13 mouse cellular contexts compared by ENCODE assay signal in the genomic region with DNA sequence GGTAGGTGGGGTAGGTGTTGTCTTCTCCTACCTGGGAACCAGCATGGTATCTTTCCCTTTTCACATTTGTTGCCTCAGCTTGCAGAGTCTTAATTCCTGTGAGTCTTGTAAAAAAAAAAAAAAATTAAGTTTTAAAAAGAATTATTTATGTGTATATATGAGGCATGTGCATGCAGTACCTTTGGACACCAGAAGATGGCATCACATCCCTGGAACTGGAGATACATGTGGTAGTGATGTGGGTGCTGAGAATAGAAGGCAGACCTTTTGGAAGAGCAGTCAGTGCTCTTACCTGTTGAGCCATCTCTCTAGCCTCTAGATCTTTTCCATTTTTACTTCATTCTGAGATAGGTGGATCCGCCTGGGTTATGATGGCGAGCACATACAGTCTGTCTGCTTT. TPM values are rescaled to one million over a fixed set of nuclear protein-coding genes. Genes with fewer than 3 reads are reported as not detected.
DNase-seq lines count a peak whose midpoint lies in the region; ATAC-seq and TF ChIP-seq lines count a peak whose summit lies in the region.
"Had no signal": no experiment of that assay in that cellular context is flagged by ENCODE, and none has a peak within 500 bp of the region (broad histone marks: within the 10 kb centered on the region; RNA-seq: fewer than 3 reads in every experiment).

No protein-coding gene starts in this region.

- no peak overlapping the region for H3K4me3 ChIP-seq in hindbrain, postnatal 0 days (ENCODE audit: low read length)
- no peak overlapping the region for H3K4me3 ChIP-seq in hindbrain, embryonic 12.5 days
- no peak overlapping the region for H3K4me3 ChIP-seq in lung, postnatal 0 days (ENCODE audit: low read depth, low read length)
- H3K4me3 ChIP-seq in CH12.LX (replicated peaks in 1 of 3; ENCODE audit: low read depth in 2 of 3, low read length in 2 of 3, poor library complexity in 1 of 3), result no peak overlapping the region
- H3K4me3 ChIP-seq: embryonic facial prominence, embryonic 15.5 days had no signal

- no peaks in the 10 kb centered on the region for H3K79me2 ChIP-seq in CH12.LX (replicated peaks; ENCODE audit: control insufficient read depth, extremely low read depth, insufficient read depth, poor library complexity, severe bottlenecking)

- no peaks in the 10 kb centered on the region for H3K4me1 ChIP-seq in hindbrain, postnatal 0 days (ENCODE audit: insufficient read depth, low read length)
- peaks cover 6% of the 10 kb centered on the region; the same call in 1 of the 2 replicates for H3K4me1 ChIP-seq in hindbrain, embryonic 12.5 days
- H3K4me1 ChIP-seq in lung, postnatal 0 days (ENCODE audit: insufficient read depth, low read depth, low read length), result peaks cover 16% of the 10 kb centered on the region
- peaks cover 39 to 70% of the 10 kb centered on the region in 2 experiments for H3K4me1 ChIP-seq in CH12.LX (ENCODE audit: control insufficient read depth in 1 of 2, insufficient read depth in 2 of 2)

- peak; percentile 58 for TF ChIP-seq CTCF in hindbrain, postnatal 0 days (IDR thresholded peaks at IDR 0.05; ENCODE audit: low read depth)
- peak; percentile 64 for TF ChIP-seq CTCF in lung, postnatal 0 days (IDR thresholded peaks at IDR 0.05)
- peak; percentile 56 to 62 for TF ChIP-seq CTCF in CH12.LX (conservative IDR thresholded peaks at IDR 0.05 in 1 of 2, IDR thresholded peaks at IDR 0.05 in 1 of 2; ENCODE audit: low read depth in 2 of 2, low read length in 2 of 2)

- TF ChIP-seq EP300 in lung, postnatal 0 days (IDR thresholded peaks at IDR 0.05), result no peak
- no peak for TF ChIP-seq EP300 in CH12.LX (IDR thresholded peaks at IDR 0.05; ENCODE audit: low read length)

- no peak for DNase-seq in hindbrain, postnatal 0 days (ENCODE audit: low spot score)
- DNase-seq in lung, postnatal 0 days (ENCODE audit: low spot score), result no peak
- DNase-seq in lung, postnatal 14 days, result no peak
- peak; percentile 46 for DNase-seq in CH12.LX (ENCODE audit: extremely low read depth)
- DNase-seq in lung, postnatal 36 days, result peak; percentile 49
- DNase-seq in gastrocnemius, postnatal 10 days, result no peak
- DNase-seq: adrenal gland, adult 8-10 months; heart, adult 11 months; kidney, adult 9 months; spleen, adult 18-20 months had no signal

- no peak for ATAC-seq in hindbrain, postnatal 0 days
- ATAC-seq in hindbrain, embryonic 12.5 days (ENCODE audit: low FRiP score), result no peak
- no peak for ATAC-seq in lung, postnatal 0 days
- ATAC-seq: forebrain, embryonic 14.5 days had no signal

- no peak for TF ChIP-seq POLR2A in CH12.LX (IDR thresholded peaks at IDR 0.05; ENCODE audit: low read depth, low read length)

- peaks cover 19% of the 10 kb centered on the region for H3K36me3 ChIP-seq in hindbrain, postnatal 0 days (ENCODE audit: insufficient read depth, low read length)
- H3K36me3 ChIP-seq in hindbrain, embryonic 12.5 days, result peaks cover 45% of the 10 kb centered on the region
- peaks cover 16% of the 10 kb centered on the region for H3K36me3 ChIP-seq in lung, postnatal 0 days (ENCODE audit: insufficient read depth, low read length)
- peaks cover 11 to 17% of the 10 kb centered on the region in 2 experiments for H3K36me3 ChIP-seq in CH12.LX (replicated peaks in 1 of 2; ENCODE audit: control insufficient read depth in 1 of 2, insufficient read depth in 1 of 2, low read length in 1 of 2)

- H3K9me3 ChIP-seq in hindbrain, postnatal 0 days (ENCODE audit: low read length), result no peaks in the 10 kb centered on the region
- no peaks in the 10 kb centered on the region for H3K9me3 ChIP-seq in hindbrain, embryonic 12.5 days (replicated peaks)
- H3K9me3 ChIP-seq in lung, postnatal 0 days (ENCODE audit: low read length), result no peaks in the 10 kb centered on the region
- H3K9me3 ChIP-seq in CH12.LX (replicated peaks; ENCODE audit: low read length), result no peaks in the 10 kb centered on the region
- H3K9me3 ChIP-seq: embryonic facial prominence, embryonic 15.5 days had no signal

- dilution Hi-C loops in CH12.LX (cut with MboI; ENCODE audit: extremely low pct_ligation_motif_present, extremely low pct_unique_long_range_greater_than_20kb, low sequenced_read_pairs), result no loop called here

- H3K9ac ChIP-seq in hindbrain, postnatal 0 days (replicated peaks; ENCODE audit: low read length), result no peak overlapping the region
- no peak overlapping the region for H3K9ac ChIP-seq in hindbrain, embryonic 12.5 days
- no peak overlapping the region for H3K9ac ChIP-seq in lung, postnatal 0 days (replicated peaks; ENCODE audit: low read depth)
- H3K9ac ChIP-seq in CH12.LX (ENCODE audit: insufficient read depth, low read depth), result no peak overlapping the region
- H3K9ac ChIP-seq: embryonic facial prominence, embryonic 15.5 days had no signal

- in situ Hi-C loops in CH12.LX (cut with MboI; ENCODE audit: low pct_ligation_motif_present, low pct_unique_long_range_greater_than_20kb, low sequenced_read_pairs), result no loop called here

- peak; percentile 26 for TF ChIP-seq RAD21 in CH12.LX (IDR thresholded peaks at IDR 0.05; ENCODE audit: low read depth, low read length)

- H3K4me2 ChIP-seq in hindbrain, postnatal 0 days (ENCODE audit: low read depth, low read length), result no peak overlapping the region
- no peak overlapping the region for H3K4me2 ChIP-seq in hindbrain, embryonic 12.5 days (replicated peaks)
- H3K4me2 ChIP-seq in lung, postnatal 0 days (replicated peaks; ENCODE audit: low read depth, low read length), result no peak overlapping the region
- H3K4me2 ChIP-seq in CH12.LX (ENCODE audit: insufficient read depth, low read depth, poor library complexity, severe bottlenecking), result no peak overlapping the region
- H3K4me2 ChIP-seq: embryonic facial prominence, embryonic 15.5 days had no signal

- H3K27me3 ChIP-seq in hindbrain, postnatal 0 days (ENCODE audit: insufficient read depth, low read length), result no peaks in the 10 kb centered on the region
- H3K27me3 ChIP-seq in hindbrain, embryonic 12.5 days, result no peaks in the 10 kb centered on the region
- no peaks in the 10 kb centered on the region for H3K27me3 ChIP-seq in lung, postnatal 0 days (replicated peaks; ENCODE audit: insufficient read depth, low read length)
- H3K27me3 ChIP-seq in CH12.LX (replicated peaks), result no peaks in the 10 kb centered on the region
- H3K27me3 ChIP-seq: embryonic facial prominence, embryonic 15.5 days had no signal

- WGBS in hindbrain, postnatal 0 days, result 98% methylated on average over 2 of the region's 2 CpGs
- 100% methylated on average over 2 of the region's 2 CpGs for WGBS in hindbrain, embryonic 12.5 days
- 96% methylated on average over 2 of the region's 2 CpGs for WGBS in lung, postnatal 0 days

- no peak overlapping the region for H3K27ac ChIP-seq in hindbrain, postnatal 0 days
- H3K27ac ChIP-seq in hindbrain, embryonic 12.5 days, result no peak overlapping the region
- H3K27ac ChIP-seq in lung, postnatal 0 days (ENCODE audit: low read length), result no peak overlapping the region
- H3K27ac ChIP-seq in CH12.LX (ENCODE audit: insufficient read depth, low read depth), result no peak overlapping the region
- H3K27ac ChIP-seq: embryonic facial prominence, embryonic 15.5 days had no signal

TF ChIP-seq in CH12.LX, 34 proteins besides CTCF, POLR2A, EP300 and RAD21 (continues in another document):
- TF ChIP-seq MYC (IDR thresholded peaks at IDR 0.05; ENCODE audit: low read depth, low read length) (peak; percentile 62; the same call in 1 of the 2 replicates), HCFC1 (IDR thresholded peaks at IDR 0.05; ENCODE audit: low read depth, low read length) (no peak), MEF2A (IDR thresholded peaks at IDR 0.05; ENCODE audit: borderline replicate concordance, low read depth, low read length) (no peak), JUN (IDR thresholded peaks at IDR 0.05; ENCODE audit: insufficient read depth, low read depth, low read length) (no peak), TCF12 (IDR thresholded peaks at IDR 0.05; ENCODE audit: low read depth, low read length) (no peak)

RNA-seq across cellular contexts. Expression of gene Mgrn1, which starts 23.7 kb away (rescaled TPM):
- 217 and 235 TPM in 2 replicates for total RNA-seq in hindbrain, postnatal 0 days (2014; rRNA removed)
- 123 and 126 TPM in 2 replicates for polyA plus RNA-seq in hindbrain, postnatal 0 days (2015; fragmentation: Nextera tagmentation; extraction: Ambion mirVana)
- 91.1 and 94.0 TPM in 2 replicates for polyA plus RNA-seq in hindbrain, embryonic 12.5 days (2016; fragmentation: Nextera tagmentation; extraction: Ambion mirVana)
- 75.6 and 76.7 TPM in 2 replicates for polyA plus RNA-seq in lung, postnatal 0 days (2015; fragmentation: Nextera tagmentation; extraction: Ambion mirVana)
- 14.1 and 16.9 TPM in 2 replicates for total RNA-seq in CH12.LX (2012; rRNA removed)
- total RNA-seq in CH12.LX (2014; rRNA removed), result 9.0 and 11.7 TPM in 2 replicates
- polyA plus RNA-seq in CH12.LX (2012; ENCODE audit: insufficient read length, low read depth), result 12.9 and 15.5 TPM in 2 replicates
- total RNA-seq in gastrocnemius, postnatal 10 days (2021), result 10 to 100 TPM; 62.2 to 68.4 TPM

RNA-seq across cellular contexts. Expression of gene Nudt16l1, which starts 28.8 kb away (rescaled TPM):
- total RNA-seq in hindbrain, postnatal 0 days (2014; rRNA removed), result 29.8 and 43.0 TPM in 2 replicates
- 119 and 121 TPM in 2 replicates for polyA plus RNA-seq in hindbrain, postnatal 0 days (2015; fragmentation: Nextera tagmentation; extraction: Ambion mirVana)
- polyA plus RNA-seq in hindbrain, embryonic 12.5 days (2016; fragmentation: Nextera tagmentation; extraction: Ambion mirVana), result 121 and 134 TPM in 2 replicates
- 87.6 and 92.0 TPM in 2 replicates for polyA plus RNA-seq in lung, postnatal 0 days (2015; fragmentation: Nextera tagmentation; extraction: Ambion mirVana)
- total RNA-seq in CH12.LX (2012; rRNA removed) (65.7 and 66.1 TPM in 2 replicates), CH12.LX (2014; rRNA removed) (32.8 and 36.3 TPM in 2 replicates)
- 94.9 and 101 TPM in 2 replicates for polyA plus RNA-seq in CH12.LX (2012; ENCODE audit: insufficient read length, low read depth)
- 10 to 100 TPM; 32.6 to 35.2 TPM for total RNA-seq in gastrocnemius, postnatal 10 days (2021)

RNA-seq across cellular contexts. Expression of gene Ubald1, which starts 29.6 kb away (rescaled TPM):
- total RNA-seq in hindbrain, postnatal 0 days (2014; rRNA removed), result 37.6 and 38.8 TPM in 2 replicates
- 66.3 and 66.6 TPM in 2 replicates for polyA plus RNA-seq in hindbrain, postnatal 0 days (2015; fragmentation: Nextera tagmentation; extraction: Ambion mirVana)
- polyA plus RNA-seq in hindbrain, embryonic 12.5 days (2016; fragmentation: Nextera tagmentation; extraction: Ambion mirVana), result 38.8 and 40.6 TPM in 2 replicates
- 33.7 and 39.5 TPM in 2 replicates for polyA plus RNA-seq in lung, postnatal 0 days (2015; fragmentation: Nextera tagmentation; extraction: Ambion mirVana)
- 11.6 and 12.9 TPM in 2 replicates for total RNA-seq in CH12.LX (2012; rRNA removed)
- 7.2 and 9.6 TPM in 2 replicates for total RNA-seq in CH12.LX (2014; rRNA removed)
- 48.7 and 53.7 TPM in 2 replicates for polyA plus RNA-seq in CH12.LX (2012; ENCODE audit: insufficient read length, low read depth)
- total RNA-seq in gastrocnemius, postnatal 10 days (2021), result 10 to 100 TPM; 28.1 to 33.4 TPM

RNA-seq across cellular contexts. Expression of gene Anks3, which starts 54.3 kb away (rescaled TPM):
- 35.0 and 47.7 TPM in 2 replicates for total RNA-seq in hindbrain, postnatal 0 days (2014; rRNA removed)
- 38.0 and 44.1 TPM in 2 replicates for polyA plus RNA-seq in hindbrain, postnatal 0 days (2015; fragmentation: Nextera tagmentation; extraction: Ambion mirVana)
- 66.7 and 68.0 TPM in 2 replicates for polyA plus RNA-seq in hindbrain, embryonic 12.5 days (2016; fragmentation: Nextera tagmentation; extraction: Ambion mirVana)
- 41.0 and 43.4 TPM in 2 replicates for polyA plus RNA-seq in lung, postnatal 0 days (2015; fragmentation: Nextera tagmentation; extraction: Ambion mirVana)
- total RNA-seq in CH12.LX (2012; rRNA removed) (24.4 and 34.0 TPM in 2 replicates), CH12.LX (2014; rRNA removed) (17.0 and 17.4 TPM in 2 replicates)
- 33.5 and 34.9 TPM in 2 replicates for polyA plus RNA-seq in CH12.LX (2012; ENCODE audit: insufficient read length, low read depth)
- total RNA-seq in gastrocnemius, postnatal 10 days (2021), result 10 to 100 TPM; 14.9 to 21.5 TPM

Comparison
In these comparisons a context has a peak if more than half of its experiments do, and no peak if none do; other contexts are left out.
1. DNase-seq: peak in CH12.LX (single experiment) and lung, postnatal 36 days (single experiment); none in hindbrain, postnatal 0 days (single experiment), lung, postnatal 0 days (single experiment), lung, postnatal 14 days (single experiment) and gastrocnemius, postnatal 10 days (single experiment).
2. Peak in every context shown above with its lines, with median percentiles within 50 percentile points of each other: CTCF ChIP-seq.